In genomic region chr19:44837426-44838205, GRCm38 (mm10) we compare ENCODE assay signal across 9 mouse cellular contexts.
DNase-seq lines count a peak whose midpoint lies in the region; ATAC-seq and TF ChIP-seq lines count a peak whose summit lies in the region.
"Had no signal": no experiment of that assay in that cellular context is flagged by ENCODE, and none has a peak within 500 bp of the region (broad histone marks: within the 10 kb centered on the region; RNA-seq: fewer than 3 reads in every experiment).

No protein-coding gene starts in this region.

- peak overlapping the region; percentile 48 for H3K9ac ChIP-seq in heart, embryonic 13.5 days
- no peak overlapping the region for H3K9ac ChIP-seq in kidney, embryonic 14.5 days (ENCODE audit: low read depth, low read length)
- H3K9ac ChIP-seq in neural tube, embryonic 12.5 days = no peak overlapping the region
- H3K9ac ChIP-seq: liver, embryonic 15.5 days had no signal

- H3K27ac ChIP-seq in testis, adult 2 months (ENCODE audit: control insufficient read depth, insufficient read depth, low read depth, low read length) = no peak overlapping the region
- H3K27ac ChIP-seq in heart, embryonic 13.5 days (replicated peaks) = no peak overlapping the region
- no peak overlapping the region for H3K27ac ChIP-seq in kidney, embryonic 14.5 days (ENCODE audit: low read depth, low read length)
- no peak overlapping the region for H3K27ac ChIP-seq in neural tube, embryonic 12.5 days
- H3K27ac ChIP-seq: liver, embryonic 15.5 days had no signal

- H3K9me3 ChIP-seq in heart, embryonic 13.5 days = no peaks in the 10 kb centered on the region
- H3K9me3 ChIP-seq in kidney, embryonic 14.5 days (ENCODE audit: control insufficient read depth, low read length) = no peaks in the 10 kb centered on the region
- no peaks in the 10 kb centered on the region for H3K9me3 ChIP-seq in neural tube, embryonic 12.5 days
- H3K9me3 ChIP-seq: liver, embryonic 15.5 days had no signal

- peak overlapping the region; percentile 43 for H3K4me3 ChIP-seq in testis, adult 2 months (ENCODE audit: control insufficient read depth, low read depth, low read length)
- peak overlapping the region; percentile 61 for H3K4me3 ChIP-seq in heart, embryonic 13.5 days
- H3K4me3 ChIP-seq in kidney, embryonic 14.5 days (ENCODE audit: low read length) = peak overlapping the region; percentile 40
- H3K4me3 ChIP-seq in neural tube, embryonic 12.5 days = 0 out of 2 replicates have a peak overlapping the region, but pooled peaks have one; percentile 2
- H3K4me3 ChIP-seq: liver, embryonic 15.5 days had no signal

- H3K36me3 ChIP-seq in testis, adult 2 months (ENCODE audit: control insufficient read depth, insufficient read depth, low read length) = no peaks in the 10 kb centered on the region
- H3K36me3 ChIP-seq in heart, embryonic 13.5 days = no peaks in the 10 kb centered on the region
- H3K36me3 ChIP-seq in kidney, embryonic 14.5 days (ENCODE audit: control insufficient read depth, insufficient read depth, low read length) = peaks cover 8% of the 10 kb centered on the region; the same call in 1 of the 2 replicates
- no peaks in the 10 kb centered on the region for H3K36me3 ChIP-seq in neural tube, embryonic 12.5 days
- H3K36me3 ChIP-seq: liver, embryonic 15.5 days had no signal

- DNase-seq in testis, postnatal 14 days (ENCODE audit: low spot score) = no peak
- no peak for DNase-seq in urinary bladder, postnatal 14 days (ENCODE audit: low spot score)
- no peak for DNase-seq in spleen, postnatal 14 days (ENCODE audit: low spot score in 2 of 2)
- DNase-seq in yolk sac, embryonic 10.5 days (ENCODE audit: low spot score) = no peak

- no peak for TF ChIP-seq CTCF in testis, adult 2 months (IDR thresholded peaks at IDR 0.05; ENCODE audit: control insufficient read depth, insufficient read depth, insufficient replicate concordance, low read depth, low read length)

- TF ChIP-seq POLR2A in testis, adult 2 months (IDR thresholded peaks at IDR 0.05; ENCODE audit: control insufficient read depth, low read depth, low read length) = no peak

- WGBS in heart, embryonic 13.5 days = 2% methylated on average over 37 of the region's 37 CpGs
- WGBS in kidney, embryonic 14.5 days = 6% methylated on average over 37 of the region's 37 CpGs
- under 1% methylated on average over 37 of the region's 37 CpGs for WGBS in neural tube, embryonic 12.5 days

- peaks cover 18% of the 10 kb centered on the region for H3K27me3 ChIP-seq in testis, adult 2 months (ENCODE audit: control insufficient read depth, insufficient read depth, low read length)
- peaks cover 84% of the 10 kb centered on the region for H3K27me3 ChIP-seq in heart, embryonic 13.5 days (replicated peaks)
- peaks cover 53% of the 10 kb centered on the region for H3K27me3 ChIP-seq in kidney, embryonic 14.5 days (ENCODE audit: control insufficient read depth, insufficient read depth, low read length)
- H3K27me3 ChIP-seq in neural tube, embryonic 12.5 days (replicated peaks) = peaks cover 70% of the 10 kb centered on the region

- peak overlapping the region; percentile 91 for H3K4me2 ChIP-seq in heart, embryonic 13.5 days
- no peak overlapping the region; the same call in 1 of the 2 replicates for H3K4me2 ChIP-seq in kidney, embryonic 14.5 days (replicated peaks; ENCODE audit: low read depth, low read length)
- peak overlapping the region; percentile 72; the same call in 1 of the 2 replicates for H3K4me2 ChIP-seq in neural tube, embryonic 12.5 days (replicated peaks)
- H3K4me2 ChIP-seq: liver, embryonic 15.5 days had no signal

- H3K4me1 ChIP-seq in testis, adult 2 months (ENCODE audit: control insufficient read depth, insufficient read depth, low read length) = peaks cover 16% of the 10 kb centered on the region
- H3K4me1 ChIP-seq in heart, embryonic 13.5 days = peaks cover 28% of the 10 kb centered on the region
- H3K4me1 ChIP-seq in kidney, embryonic 14.5 days (ENCODE audit: control insufficient read depth, insufficient read depth, low read length) = peaks cover 49% of the 10 kb centered on the region
- peaks cover 31% of the 10 kb centered on the region for H3K4me1 ChIP-seq in neural tube, embryonic 12.5 days

- ATAC-seq in heart, embryonic 13.5 days (ENCODE audit: extremely low read depth, insufficient number of reproducible peaks, low FRiP score, low TSS enrichment) = no peak
- no peak for ATAC-seq in kidney, embryonic 14.5 days (ENCODE audit: low FRiP score, low TSS enrichment)
- no peak for ATAC-seq in neural tube, embryonic 12.5 days (ENCODE audit: low FRiP score, low read depth)

Comparison
In these comparisons a context has a peak if more than half of its experiments do, and no peak if none do; other contexts are left out.
1. H3K4me3 ChIP-seq: peak in every context shown above with its lines; median percentile 61 in heart, embryonic 13.5 days; 43 in testis, adult 2 months; 40 in kidney, embryonic 14.5 days; 2 in neural tube, embryonic 12.5 days.